Mouse (Mus musculus): ENCODE results near the gene Abraxas2.

The Abraxas2 gene

DNA sequence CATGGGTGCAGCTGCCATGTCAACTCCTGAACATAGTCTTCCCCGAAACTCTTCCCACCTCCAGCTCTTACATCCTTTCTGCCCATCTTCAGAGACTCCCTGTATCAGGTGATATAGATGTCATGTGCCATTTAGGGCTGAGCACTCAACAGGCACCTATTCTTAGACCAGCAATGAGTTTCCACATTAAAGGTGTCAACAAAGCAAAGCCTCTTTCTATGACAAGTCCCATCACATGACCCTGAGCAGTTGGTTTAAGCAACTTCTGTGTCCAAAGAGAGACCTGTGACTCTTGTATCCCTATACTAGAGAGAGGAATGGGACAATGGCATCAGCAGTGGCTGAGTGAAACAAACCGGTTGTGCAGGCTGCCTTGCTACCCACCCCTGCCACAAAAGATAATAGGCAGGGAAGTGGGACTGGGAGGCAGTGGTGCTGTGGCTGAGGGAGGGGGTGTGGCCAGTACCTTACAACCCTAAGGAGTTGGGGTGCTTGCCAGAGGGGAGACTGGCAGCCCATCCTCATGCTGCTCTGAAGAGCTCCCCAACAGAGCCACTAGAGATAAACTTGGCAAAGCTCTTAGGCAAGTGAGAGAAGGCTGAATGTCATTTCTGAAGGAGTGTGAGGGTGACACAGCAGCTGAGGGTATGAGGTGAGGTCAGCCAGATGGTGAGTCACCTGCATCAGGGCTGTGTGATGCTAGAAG is 42.0 kb downstream of the Abraxas2 start:
- no peak for DNase-seq

DNA sequence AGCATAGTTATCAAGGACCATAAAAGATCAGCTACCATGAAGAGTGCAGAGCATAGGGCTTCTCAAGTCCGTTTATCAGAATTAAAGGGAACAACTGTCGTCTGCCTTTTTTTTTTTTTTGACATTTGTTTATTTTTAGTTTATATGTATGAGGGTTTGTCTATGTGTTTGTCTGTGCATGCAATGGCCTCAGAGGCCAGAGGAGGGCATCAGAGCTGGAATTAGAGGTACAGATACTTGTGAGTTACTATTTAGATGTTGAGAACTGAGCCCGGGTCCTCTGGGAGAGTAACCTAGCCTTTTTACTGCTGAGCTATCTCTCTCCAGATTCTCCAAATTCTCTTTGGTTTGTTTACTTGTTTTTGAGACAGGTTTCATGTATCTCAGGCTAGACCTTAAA is 44.8 kb downstream of the Abraxas2 start:
- no peak for DNase-seq

DNA sequence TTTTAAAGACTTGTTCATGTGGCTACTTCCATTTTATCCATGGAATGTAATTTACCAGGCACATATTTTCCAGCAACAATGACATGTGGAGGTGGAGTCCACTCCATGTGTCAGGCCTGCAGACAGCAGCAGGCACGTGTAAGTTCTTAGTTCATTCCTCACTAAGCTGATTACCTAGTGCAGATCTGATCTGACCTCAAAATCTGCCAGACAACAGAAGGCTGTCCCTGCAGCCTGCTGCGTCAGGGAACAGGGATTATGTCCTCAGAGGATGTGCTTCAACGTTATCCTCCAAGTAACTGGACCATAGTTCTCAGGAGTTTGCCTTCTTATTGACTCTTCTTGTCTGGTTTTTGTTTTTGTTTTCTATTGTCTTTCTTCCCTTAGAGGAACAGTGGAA is 62.9 kb downstream of the Abraxas2 start:
- no peak for DNase-seq

DNA sequence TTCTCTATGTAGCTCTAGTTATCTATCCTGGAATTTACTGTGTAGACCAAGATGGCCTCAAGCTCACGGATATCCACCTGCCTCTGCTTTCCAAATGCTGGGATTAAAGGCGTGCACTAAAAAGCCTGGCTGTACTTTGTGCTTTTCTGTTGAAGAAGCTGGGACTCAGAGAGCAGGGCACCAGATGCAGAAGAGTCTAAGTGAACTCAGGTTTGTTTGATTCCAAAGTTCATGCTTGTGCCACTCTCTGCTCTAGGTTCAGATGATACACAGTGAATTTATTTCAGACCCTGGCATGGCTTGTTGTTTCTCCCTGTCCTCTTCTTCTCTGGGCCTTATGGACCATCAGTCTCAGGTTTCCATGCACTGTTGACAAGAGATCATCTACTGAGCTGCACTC is 66.2 kb downstream of the Abraxas2 start:
- DNase-seq = peak; percentile 11 to 33

DNA sequence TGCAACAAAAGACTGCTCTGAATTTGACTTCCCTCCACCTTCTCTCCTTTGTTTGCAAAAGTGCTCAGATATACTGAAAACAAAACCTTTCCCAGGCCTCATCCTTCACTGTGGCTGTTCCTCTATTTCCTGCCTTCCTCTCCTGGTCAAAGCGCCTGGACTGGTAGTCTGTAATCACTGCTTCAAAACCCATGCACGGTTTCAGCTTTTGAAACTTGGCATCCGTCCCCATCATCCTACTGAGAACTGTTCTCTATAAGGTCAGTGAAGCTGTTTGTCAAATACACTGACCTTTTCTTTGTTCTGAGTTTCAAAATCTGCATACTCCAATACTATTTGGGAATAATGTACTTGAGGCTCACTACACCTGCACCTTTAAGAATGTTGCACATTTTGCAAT is 68.2 kb downstream of the Abraxas2 start:
- no peak for DNase-seq

DNA sequence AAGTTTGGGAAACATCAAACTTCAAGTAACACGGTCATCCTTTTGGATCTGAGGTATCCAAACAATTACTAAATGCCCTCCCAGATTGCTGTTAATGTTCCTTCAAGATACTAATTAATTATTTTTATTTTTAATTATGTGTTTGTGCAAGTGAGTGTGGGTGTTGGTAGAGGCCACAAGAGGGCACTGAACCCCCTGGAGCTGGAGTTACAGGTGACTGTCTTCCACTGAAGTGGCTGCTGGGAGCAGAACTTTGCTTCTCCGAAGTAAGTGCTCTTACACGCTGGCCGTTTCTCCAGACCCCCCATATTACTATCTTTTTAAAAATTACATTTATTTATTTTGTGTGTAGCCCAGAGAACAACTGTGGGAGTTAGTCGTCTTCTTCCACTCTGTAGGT is 71.0 kb downstream of the Abraxas2 start:
- DNase-seq = no peak

DNA sequence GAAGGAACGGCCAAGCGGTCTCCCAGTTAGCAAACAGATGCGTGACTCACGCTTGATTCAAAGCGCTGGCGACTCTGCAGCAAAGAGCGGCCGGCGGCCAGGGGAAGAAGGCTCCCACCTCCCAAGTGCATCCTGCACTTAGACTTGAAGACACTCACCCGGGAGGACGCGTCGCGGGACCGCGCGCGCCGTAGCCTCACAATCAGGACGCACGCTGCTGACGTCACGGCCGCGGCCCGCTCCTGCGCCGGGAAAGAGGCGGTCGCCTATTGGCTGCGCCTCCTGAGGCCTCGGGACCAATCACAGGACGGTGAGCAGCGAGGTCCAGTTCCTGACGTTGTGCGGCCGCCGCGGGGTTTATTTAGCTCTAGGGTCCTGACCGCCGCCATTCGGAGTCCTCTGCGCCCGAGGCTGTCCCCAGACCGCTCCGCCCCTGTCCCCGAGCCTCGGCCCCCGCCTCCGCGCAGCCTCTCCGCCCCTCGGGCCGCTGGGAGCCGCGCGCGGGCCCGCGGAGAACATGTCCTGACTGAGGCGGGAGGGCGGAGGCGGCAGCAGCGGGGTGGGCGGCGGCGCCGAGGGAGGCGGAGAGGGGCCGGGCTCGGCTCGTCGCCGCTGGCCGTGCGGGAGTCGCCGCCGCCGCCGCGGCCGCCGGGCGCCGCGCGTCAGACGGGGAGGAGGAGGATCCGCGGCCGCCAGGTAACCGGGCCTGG is 72.0 kb downstream of the Abraxas2 start, which contains the start of gene Zranb1:
Gene Zranb1, plus strand, starts transcription at position 293 of the 710 bp plus-strand sequence.
- DNase-seq = peak; percentile 98

DNA sequence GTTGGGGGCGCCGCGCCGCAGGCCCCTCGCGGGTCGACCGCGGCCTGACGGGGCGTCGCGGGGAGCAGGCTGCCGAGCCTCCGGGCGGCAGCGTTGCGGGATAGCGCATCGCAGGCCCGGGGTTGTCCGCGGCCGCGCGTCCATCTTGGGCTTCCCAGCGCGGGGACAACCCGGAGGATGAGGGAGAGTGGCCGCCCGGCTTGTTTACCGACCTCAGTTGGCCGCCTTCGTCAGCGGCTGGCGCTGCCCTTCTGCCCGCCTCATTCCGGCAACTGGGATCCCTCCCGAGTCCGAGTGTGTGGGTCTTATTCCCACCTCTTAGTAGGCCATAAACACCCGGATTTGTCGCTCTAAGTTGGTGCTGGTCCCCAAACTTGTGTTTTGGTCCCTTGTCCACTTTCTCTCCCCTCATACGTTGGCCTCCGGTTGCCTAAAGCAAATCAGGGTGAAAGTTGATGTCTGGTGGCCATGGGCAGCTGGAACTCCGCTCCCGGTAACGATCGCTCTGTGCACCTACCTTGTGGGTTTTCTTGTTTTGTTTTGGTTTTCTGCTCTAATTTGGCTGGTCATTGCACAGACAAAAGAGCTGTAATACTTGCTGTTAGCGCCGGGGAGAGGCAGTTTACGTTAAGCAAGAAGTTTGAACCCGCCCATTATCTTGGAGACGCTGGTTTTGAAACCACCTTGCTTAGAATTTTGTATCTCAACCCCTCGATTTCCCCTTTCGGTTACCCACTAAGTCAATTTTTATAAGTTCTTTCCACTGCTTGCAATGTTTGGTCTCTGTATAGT is 72.7 kb downstream of the Abraxas2 start:
- DNase-seq = peak; percentile 33 to 43

DNA sequence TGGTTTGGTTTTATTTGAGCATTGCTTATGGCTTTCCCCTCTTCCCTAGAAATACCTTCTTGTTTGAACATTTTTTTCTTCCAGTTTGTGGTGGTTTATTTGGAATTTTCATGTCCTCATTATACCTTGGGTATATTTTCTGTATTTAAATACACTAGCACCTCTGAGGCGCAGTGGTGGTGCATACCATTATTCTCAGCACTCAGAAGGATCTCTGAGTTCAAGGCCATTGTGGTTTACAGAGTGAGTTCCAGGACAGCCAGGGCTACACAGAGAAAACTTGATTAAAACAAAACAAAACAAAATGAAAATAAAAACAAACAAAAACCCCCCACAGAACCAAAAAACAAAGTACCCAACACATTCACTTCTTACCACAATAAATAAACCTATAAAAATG is 74.3 kb downstream of the Abraxas2 start:
- no peak for DNase-seq
